Mouse (Mus musculus): ENCODE measurements around the gene Zfp36. TPM values are rescaled to one million over a fixed set of nuclear protein-coding genes. Genes with fewer than 3 reads are reported as not detected.

Gene Zfp36
- polyA plus RNA-seq, 1 experiment = 3.1 TPM

GRCm38 (mm10) chr7:28370977-28371513, 9.0 kb downstream of the Zfp36 start:
- DNase-seq (ENCODE audit: extremely low spot score in 1 of 2, low spot score in 1 of 2) = no peak

GRCm38 (mm10) chr7:28370051-28370450, 10.0 kb downstream of the Zfp36 start:
- DNase-seq (ENCODE audit: extremely low spot score in 1 of 2, low spot score in 1 of 2) = no peak

- DNase-seq (ENCODE audit: extremely low spot score in 1 of 2, low spot score in 1 of 2) = no peak
Measured at GRCm38 (mm10) chr7:28368276-28368920, 11.7 kb downstream of the Zfp36 start.

GRCm38 (mm10) chr7:28367663-28368275, 12.3 kb downstream of the Zfp36 start:
- DNase-seq (ENCODE audit: extremely low spot score in 1 of 2, low spot score in 1 of 2) = no peak

GRCm38 (mm10) chr7:28362441-28363060, 17.5 kb downstream of the Zfp36 start:
- no peak for DNase-seq (ENCODE audit: extremely low spot score in 1 of 2, low spot score in 1 of 2)

GRCm38 (mm10) chr7:28361647-28362341, 18.3 kb downstream of the Zfp36 start:
- no peak for DNase-seq (ENCODE audit: extremely low spot score in 1 of 2, low spot score in 1 of 2)

- no peak for DNase-seq (ENCODE audit: extremely low spot score in 1 of 2, low spot score in 1 of 2)
Measured at GRCm38 (mm10) chr7:28360291-28360690, 19.8 kb downstream of the Zfp36 start.

GRCm38 (mm10) chr7:28359854-28360253, 20.2 kb downstream of the Zfp36 start:
- DNase-seq (ENCODE audit: extremely low spot score in 1 of 2, low spot score in 1 of 2) = no peak

- DNase-seq (ENCODE audit: extremely low spot score in 1 of 2, low spot score in 1 of 2) = no peak
Measured at GRCm38 (mm10) chr7:28358431-28358830, 21.6 kb downstream of the Zfp36 start.

GRCm38 (mm10) chr7:28357984-28358383, 22.1 kb downstream of the Zfp36 start:
- no peak for DNase-seq (ENCODE audit: extremely low spot score in 1 of 2, low spot score in 1 of 2)

- DNase-seq (ENCODE audit: extremely low spot score in 1 of 2, low spot score in 1 of 2) = no peak
Measured at GRCm38 (mm10) chr7:28356981-28357380, 23.1 kb downstream of the Zfp36 start.

- no peak for DNase-seq (ENCODE audit: extremely low spot score in 1 of 2, low spot score in 1 of 2)
Measured at GRCm38 (mm10) chr7:28355221-28355620, 24.8 kb downstream of the Zfp36 start.

- DNase-seq (ENCODE audit: extremely low spot score in 1 of 2, low spot score in 1 of 2) = no peak
Measured at GRCm38 (mm10) chr7:28354596-28354995, 25.5 kb downstream of the Zfp36 start.

GRCm38 (mm10) chr7:28354113-28354581, 25.9 kb downstream of the Zfp36 start:
- no peak for DNase-seq (ENCODE audit: extremely low spot score in 1 of 2, low spot score in 1 of 2)

- no peak for DNase-seq (ENCODE audit: extremely low spot score in 1 of 2, low spot score in 1 of 2)
Measured at GRCm38 (mm10) chr7:28353267-28353666, 26.8 kb downstream of the Zfp36 start.

GRCm38 (mm10) chr7:28351676-28352191, 28.3 kb downstream of the Zfp36 start:
- DNase-seq (ENCODE audit: extremely low spot score in 1 of 2, low spot score in 1 of 2) = no peak

- peak; percentile 93 to 99 for DNase-seq (ENCODE audit: extremely low spot score in 1 of 2, low spot score in 1 of 2)
Measured at GRCm38 (mm10) chr7:28350155-28350883, 29.7 kb downstream of the Zfp36 start, which contains the start of gene Rps16. Rps16 (plus strand) TSS chr7:28350652.

- no peak for DNase-seq (ENCODE audit: extremely low spot score in 1 of 2, low spot score in 1 of 2)
Measured at GRCm38 (mm10) chr7:28348601-28349000, 31.5 kb downstream of the Zfp36 start.

GRCm38 (mm10) chr7:28347746-28348145, 32.3 kb downstream of the Zfp36 start:
- no peak for DNase-seq (ENCODE audit: extremely low spot score in 1 of 2, low spot score in 1 of 2)

- peak in 1 of 2 experiments; percentile 83 for DNase-seq (ENCODE audit: extremely low spot score in 1 of 2, low spot score in 1 of 2)
Measured at GRCm38 (mm10) chr7:28344637-28345036, 35.4 kb downstream of the Zfp36 start.

Measured in frontal cortex, adult 2 months (tissue).